Mouse (Mus musculus) retina, embryonic 14.5 days (tissue): ENCODE results near the gene Igsf1.

Source experiments
- DNase-seq: peaks from one replicate; pipeline ENCODE4 v3.0.0-alpha.2; 2015; ENCODE audit warnings: low spot score

Igsf1 gene

DNA sequence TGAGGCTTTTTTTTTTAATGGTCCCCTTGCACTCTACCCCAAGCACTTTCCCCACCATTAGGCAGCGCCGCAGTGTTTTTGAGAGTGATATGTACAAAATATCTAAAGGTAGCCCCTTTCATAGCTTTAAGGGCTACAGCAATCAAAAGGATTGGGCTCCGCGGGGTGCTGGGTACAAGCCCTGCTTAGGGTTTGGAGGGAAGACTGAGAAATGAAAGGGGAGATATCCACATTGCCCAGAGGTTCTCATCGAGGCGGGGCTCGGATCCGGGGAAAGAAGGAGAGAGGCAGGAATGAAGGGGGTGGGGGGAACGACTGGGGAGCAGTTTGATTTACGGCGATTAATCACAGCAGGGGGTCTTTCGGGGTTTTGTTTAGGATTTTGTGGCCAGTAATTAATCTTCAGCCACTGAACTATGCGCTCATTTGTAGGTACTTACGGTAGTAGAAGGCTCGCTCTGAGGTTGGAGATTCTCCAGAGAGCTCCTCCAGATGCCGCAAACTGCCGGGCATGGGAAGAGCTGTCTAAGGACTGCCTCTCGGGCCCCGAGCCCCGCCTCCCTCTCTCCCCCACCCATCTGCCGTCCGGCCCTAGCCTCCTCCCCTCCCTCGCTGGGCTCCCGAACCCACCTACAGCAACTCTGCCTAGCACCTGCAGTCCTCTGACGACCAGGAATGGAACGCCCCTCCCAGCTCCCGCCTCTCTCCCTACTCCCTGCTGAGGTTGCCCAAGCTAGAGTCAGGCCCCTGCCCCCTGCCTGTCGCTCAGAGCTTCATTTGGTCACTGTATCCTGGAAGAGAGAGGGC is at the start of gene Igsf1:
Igsf1 (minus strand) TSS at position 537 of the 807 bp plus-strand sequence.
- DNase-seq = peak; percentile 68

DNA sequence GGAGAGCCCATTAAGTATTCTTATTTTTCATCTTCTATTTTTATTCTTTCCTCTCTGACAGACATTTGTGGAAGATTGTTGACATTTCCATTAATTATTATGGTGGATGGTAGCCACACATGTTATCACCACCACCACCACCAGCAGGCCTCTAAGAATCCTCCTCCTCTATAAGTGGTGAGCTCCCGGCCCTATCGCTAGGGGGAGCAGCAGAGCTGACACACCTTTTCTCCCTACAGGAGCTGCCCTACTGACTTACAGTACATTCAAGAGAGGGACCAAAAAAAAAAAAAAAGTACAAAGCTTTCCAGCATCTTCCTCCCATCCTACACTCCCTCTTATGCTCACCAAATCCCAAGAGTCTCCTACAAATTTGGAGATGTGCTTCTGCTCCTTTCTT is 26.7 kb downstream of the Igsf1 start:
- DNase-seq = no peak

DNA sequence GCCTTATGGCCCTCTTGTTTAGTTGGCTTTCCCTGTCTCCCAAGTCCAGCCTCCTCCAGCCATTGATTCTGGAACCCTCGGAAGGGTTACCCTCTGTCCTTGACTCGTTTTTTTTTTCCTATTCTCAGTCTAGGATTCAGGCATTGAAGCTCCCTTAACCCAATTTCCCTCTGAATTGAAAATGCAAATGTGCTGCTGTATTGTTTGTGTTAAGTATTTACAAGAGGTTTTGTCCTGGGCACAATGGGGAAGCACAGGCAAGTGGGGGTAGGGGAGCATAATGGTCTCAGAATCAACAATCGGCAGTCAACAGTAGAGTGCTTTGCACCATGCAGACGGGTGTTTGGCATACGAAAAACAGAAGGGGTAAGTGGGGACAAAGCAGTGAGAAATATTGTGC is 52.4 kb downstream of the Igsf1 start:
- no peak for DNase-seq

DNA sequence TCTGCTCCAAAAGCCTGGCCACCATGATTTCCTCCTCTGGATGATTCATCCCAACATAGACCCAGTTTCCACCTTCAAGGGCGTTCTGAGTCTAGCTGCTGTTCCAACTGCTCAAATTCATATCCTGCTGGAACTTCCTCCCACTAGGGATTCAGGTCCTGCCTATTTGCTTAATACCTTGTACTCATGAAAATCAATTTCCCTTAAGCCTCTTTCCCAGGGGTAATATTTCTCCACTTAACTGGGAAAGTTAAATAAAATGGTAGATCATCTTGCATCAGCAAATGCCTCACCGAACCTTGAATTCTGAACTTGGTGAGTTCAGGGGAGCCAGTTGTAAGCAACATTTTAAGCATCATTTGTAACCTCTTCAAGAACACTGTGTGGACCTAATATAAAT is 62.6 kb downstream of the Igsf1 start, which contains the start of gene Olfr1321:
Olfr1321 (minus strand) TSS at position 101 of the 400 bp plus-strand sequence.
- DNase-seq = no peak
